Mouse (Mus musculus): Measurements from ENCODE around the gene Gjb2.
"Not testable (repeated sequence)": the region's sequence is repeated elsewhere in the genome, so short reads cannot be mapped to it uniquely, and the experiment has no call there.

Gene Gjb2

GRCm38 (mm10) chr14:57069906-57070305 lies 34.6 kb downstream of the Gjb2 start:
- DNase-seq (ENCODE audit: low read depth, low spot score) = not testable (repeated sequence)

- DNase-seq (ENCODE audit: low read depth, low spot score) = no peak
Measured at GRCm38 (mm10) chr14:57066053-57066452, 38.4 kb downstream of the Gjb2 start.

- DNase-seq (ENCODE audit: low read depth, low spot score) = not testable (repeated sequence)
Measured at GRCm38 (mm10) chr14:57060052-57060451, 44.5 kb downstream of the Gjb2 start.

GRCm38 (mm10) chr14:57057563-57058321 lies 46.8 kb downstream of the Gjb2 start, which contains the start of gene Gja3:
Gene Gja3, minus strand, starts transcription at chr14:57058100.
- no peak for DNase-seq (ENCODE audit: low read depth, low spot score)

- no peak for DNase-seq (ENCODE audit: low read depth, low spot score)
Measured at GRCm38 (mm10) chr14:57057204-57057562, 47.3 kb downstream of the Gjb2 start.

- DNase-seq (ENCODE audit: low read depth, low spot score) = no peak
Measured at GRCm38 (mm10) chr14:57052713-57053112, 51.8 kb downstream of the Gjb2 start.
